Mouse (Mus musculus) embryonic facial prominence, embryonic 14.5 days (tissue): ENCODE results near the gene Stab2. TPM values are rescaled to one million over a fixed set of nuclear protein-coding genes. Genes with fewer than 3 reads are reported as not detected.

Experiments
- ATAC-seq: fragments of 200-750 bp; cut with Nextera tagmentation; 2 replicates; pipeline ENCODE4 v1.8.0; 2017; ENCODE audit warnings: low read depth, moderate number of reproducible peaks, moderate TSS enrichment
- DNase-seq: peaks from one replicate; pipeline ENCODE4 v3.0.0-alpha.2; 2015; ENCODE audit warnings: low spot score
- H3K27ac ChIP-seq: fragments of 300-500 bp; sonication (generic); replicated peaks from 2 replicates; pipeline ENCODE4 v1.5.1; 2014; ENCODE audit warnings: low read depth, mild to moderate bottlenecking, low read length, moderate library complexity
- H3K27me3 ChIP-seq: fragments of 300-500 bp; sonication (generic); replicated peaks from 2 replicates; pipeline ENCODE4 v1.6.1; 2014; ENCODE audit warnings: low read length; ENCODE audit not compliant: control insufficient read depth, insufficient read depth
- H3K36me3 ChIP-seq: fragments of 300-500 bp; sonication (generic); 2 replicates; pipeline ENCODE4 v1.6.1; 2014; ENCODE audit warnings: low read length, mixed read lengths; ENCODE audit not compliant: control insufficient read depth, insufficient read depth
- H3K4me1 ChIP-seq: fragments of 300-500 bp; sonication (generic); 2 replicates; pipeline ENCODE4 v1.6.1; 2014; ENCODE audit warnings: antibody characterized with exemption, low read length; ENCODE audit not compliant: control insufficient read depth, insufficient read depth
- H3K4me2 ChIP-seq: fragments of 300-500 bp; sonication (generic); 2 replicates; pipeline ENCODE4 v1.6.1; 2014; ENCODE audit warnings: low read depth, mild to moderate bottlenecking, low read length, moderate library complexity, mixed read lengths
- H3K4me3 ChIP-seq: fragments of 300-500 bp; sonication (generic); 2 replicates; pipeline ENCODE4 v1.5.1; 2014; ENCODE audit warnings: low read depth, mild to moderate bottlenecking, low read length
- H3K9ac ChIP-seq: fragments of 300-500 bp; sonication (generic); 2 replicates; pipeline ENCODE4 v1.6.1; 2014; ENCODE audit warnings: low read depth, mild to moderate bottlenecking, low read length, moderate library complexity, mixed read lengths
- H3K9me3 ChIP-seq: fragments of 300-500 bp; sonication (generic); 2 replicates; pipeline ENCODE4 v1.6.1; 2016; ENCODE audit warnings: low read length; ENCODE audit not compliant: control insufficient read depth
- WGBS: fragments of 180-500 bp; shearing (Covaris S2); extraction: QIAGEN DNeasy Blood & Tissue Kit; methylation state at CpG from one replicate; pipeline ENCODE4 v1.1.7; 2014; 5-methylcytosine and 5-hydroxymethylcytosine counted together
- polyA plus RNA-seq: library from polyadenylated mRNA; unstranded; fragments of >200 nt; fragmentation: Nextera tagmentation; extraction: Ambion mirVana; gene quantifications from 2 replicates; pipeline ENCODE4 v1.2.1, GENCODE M21; 2014

The Stab2 gene
- polyA plus RNA-seq, 1 experiment from 2014 or later = 0.31 TPM

- no peaks in the 10 kb centered on the region for H3K27me3 ChIP-seq
- no peak overlapping the region for H3K9ac ChIP-seq
- no peaks in the 10 kb centered on the region for H3K36me3 ChIP-seq
- no peak overlapping the region for H3K27ac ChIP-seq
- H3K4me2 ChIP-seq = no peak overlapping the region
- no peak for DNase-seq
- H3K9me3 ChIP-seq = no peaks in the 10 kb centered on the region
- no peak overlapping the region for H3K4me3 ChIP-seq
- WGBS = 93% methylated on average over 6 of the region's 6 CpGs
- ATAC-seq = no peak
- H3K4me1 ChIP-seq = no peaks in the 10 kb centered on the region
These were observed 144.4 kb downstream of the Stab2 start for GRCm38 (mm10) chr10:86863429-86863828.

- Histone ChIP-seq H3K9ac (no peak overlapping the region), H3K9me3 (no peaks in the 10 kb centered on the region), H3K27ac (no peak overlapping the region), H3K4me1 (no peaks in the 10 kb centered on the region), H3K27me3 (no peaks in the 10 kb centered on the region), H3K4me2 (no peak overlapping the region), H3K4me3 (no peak overlapping the region), H3K36me3 (no peaks in the 10 kb centered on the region)
- DNase-seq (no peak), ATAC-seq (no peak)
- 89% methylated on average over 6 of the region's 6 CpGs for WGBS
These were observed 145.3 kb downstream of the Stab2 start for GRCm38 (mm10) chr10:86862496-86862895.

GRCm38 (mm10) chr10:86860396-86860795 lies 147.4 kb downstream of the Stab2 start:
- H3K4me1 ChIP-seq = no peaks in the 10 kb centered on the region
- H3K4me2 ChIP-seq = no peak overlapping the region
- no peaks in the 10 kb centered on the region for H3K9me3 ChIP-seq
- DNase-seq (no peak), ATAC-seq (no peak)
- 72% methylated on average over 4 of the region's 4 CpGs for WGBS
- no peak overlapping the region for H3K4me3 ChIP-seq
- no peak overlapping the region for H3K9ac ChIP-seq
- H3K36me3 ChIP-seq = no peaks in the 10 kb centered on the region
- H3K27ac ChIP-seq = no peak overlapping the region
- H3K27me3 ChIP-seq = no peaks in the 10 kb centered on the region

- H3K9ac ChIP-seq = no peak overlapping the region
- no peak for ATAC-seq
- H3K27me3 ChIP-seq = no peaks in the 10 kb centered on the region
- no peak overlapping the region for H3K4me3 ChIP-seq
- no peaks in the 10 kb centered on the region for H3K36me3 ChIP-seq
- no peak overlapping the region for H3K27ac ChIP-seq
- H3K4me2 ChIP-seq = no peak overlapping the region
- no peaks in the 10 kb centered on the region for H3K9me3 ChIP-seq
- no peak for DNase-seq
- WGBS = 83% methylated on average over 3 of the region's 3 CpGs
- no peaks in the 10 kb centered on the region for H3K4me1 ChIP-seq
These were observed 154.4 kb downstream of the Stab2 start for GRCm38 (mm10) chr10:86853433-86853832.

GRCm38 (mm10) chr10:86852160-86852559 lies 155.7 kb downstream of the Stab2 start:
- no peak for ATAC-seq
- no peak for DNase-seq
- Histone ChIP-seq H3K27ac (no peak overlapping the region), H3K36me3 (no peaks in the 10 kb centered on the region), H3K9ac (no peak overlapping the region), H3K4me3 (no peak overlapping the region), H3K4me2 (no peak overlapping the region), H3K9me3 (no peaks in the 10 kb centered on the region), H3K4me1 (no peaks in the 10 kb centered on the region), H3K27me3 (no peaks in the 10 kb centered on the region)
- 81% methylated on average over 6 of the region's 6 CpGs for WGBS

- DNase-seq (no peak), ATAC-seq (no peak)
- H3K4me3 ChIP-seq = no peak overlapping the region
- H3K27ac ChIP-seq = no peak overlapping the region
- no peaks in the 10 kb centered on the region for H3K27me3 ChIP-seq
- H3K9ac ChIP-seq = no peak overlapping the region
- H3K4me2 ChIP-seq = no peak overlapping the region
- H3K4me1 ChIP-seq = no peaks in the 10 kb centered on the region
- no peaks in the 10 kb centered on the region for H3K36me3 ChIP-seq
- no peaks in the 10 kb centered on the region for H3K9me3 ChIP-seq
- WGBS = 82% methylated on average over 4 of the region's 4 CpGs
These were observed 158.3 kb downstream of the Stab2 start for GRCm38 (mm10) chr10:86849508-86849907.

- no peaks in the 10 kb centered on the region for H3K9me3 ChIP-seq
- H3K27me3 ChIP-seq = no peaks in the 10 kb centered on the region
These were observed 158.7 kb downstream of the Stab2 start for GRCm38 (mm10) chr10:86849087-86849486.

GRCm38 (mm10) chr10:86846926-86847467 lies 160.8 kb downstream of the Stab2 start:
- Histone ChIP-seq H3K4me3 (no peak overlapping the region), H3K9ac (no peak overlapping the region), H3K4me1 (no peaks in the 10 kb centered on the region), H3K4me2 (no peak overlapping the region), H3K27me3 (no peaks in the 10 kb centered on the region), H3K36me3 (no peaks in the 10 kb centered on the region), H3K27ac (no peak overlapping the region), H3K9me3 (no peaks in the 10 kb centered on the region)
- WGBS = 75% methylated on average over 9 of the region's 9 CpGs
- DNase-seq (no peak), ATAC-seq (no peak)

More at GRCm38 (mm10) chr10:86849087-86849486, 158.7 kb downstream of the Stab2 start:
- DNase-seq (no peak), ATAC-seq (no peak)
- no peak overlapping the region for H3K9ac ChIP-seq
- H3K27ac ChIP-seq = no peak overlapping the region
- no peak overlapping the region for H3K4me3 ChIP-seq
- WGBS = 88% methylated on average over 4 of the region's 4 CpGs
- H3K36me3 ChIP-seq = no peaks in the 10 kb centered on the region
- H3K4me1 ChIP-seq = no peaks in the 10 kb centered on the region
- H3K4me2 ChIP-seq = no peak overlapping the region

GRCm38 (mm10) chr10:86842659-86843058 lies 165.2 kb downstream of the Stab2 start:
- Histone ChIP-seq H3K9me3 (no peaks in the 10 kb centered on the region), H3K27me3 (no peaks in the 10 kb centered on the region)
- WGBS = 58% methylated on average over 5 of the region's 5 CpGs

More at GRCm38 (mm10) chr10:86842659-86843058, 165.2 kb downstream of the Stab2 start:
- no peaks in the 10 kb centered on the region for H3K36me3 ChIP-seq
- H3K27ac ChIP-seq = no peak overlapping the region
- no peaks in the 10 kb centered on the region for H3K4me1 ChIP-seq
- DNase-seq = no peak
- ATAC-seq = no peak
- H3K4me2 ChIP-seq = no peak overlapping the region
- no peak overlapping the region for H3K4me3 ChIP-seq
- no peak overlapping the region for H3K9ac ChIP-seq
